Mouse (Mus musculus) urinary bladder, postnatal 10 days (tissue): ENCODE results near the gene Sult2b1.

Experiments
- DNase-seq: peaks from one replicate; pipeline ENCODE4 v3.0.0; 2022; ENCODE audit warnings: low spot score

Gene Sult2b1

GRCm38 (mm10) chr7:45725151-45725550, 59.3 kb downstream of the Sult2b1 start:
- DNase-seq: no peak

- no peak for DNase-seq
Observed at GRCm38 (mm10) chr7:45723781-45724180, 60.7 kb downstream of the Sult2b1 start.

- no peak for DNase-seq
Observed at GRCm38 (mm10) chr7:45723301-45723700, 61.2 kb downstream of the Sult2b1 start.

- no peak for DNase-seq
Observed at GRCm38 (mm10) chr7:45722348-45722713, 62.1 kb downstream of the Sult2b1 start.

- no peak for DNase-seq
Observed at GRCm38 (mm10) chr7:45721642-45722347, 62.7 kb downstream of the Sult2b1 start.

GRCm38 (mm10) chr7:45721234-45721571, 63.3 kb downstream of the Sult2b1 start:
- no peak for DNase-seq

GRCm38 (mm10) chr7:45720413-45721233, 63.8 kb downstream of the Sult2b1 start, which contains the start of gene Fam83e:
TSS of gene Fam83e (plus strand) at chr7:45721212.
- DNase-seq: peak; percentile 9

GRCm38 (mm10) chr7:45719738-45720412, 64.6 kb downstream of the Sult2b1 start:
- no peak for DNase-seq

GRCm38 (mm10) chr7:45719180-45719579, 65.3 kb downstream of the Sult2b1 start:
- DNase-seq: no peak

- peak; percentile 9 for DNase-seq
Observed at GRCm38 (mm10) chr7:45718331-45718730, 66.1 kb downstream of the Sult2b1 start.

GRCm38 (mm10) chr7:45717918-45718297, 66.6 kb downstream of the Sult2b1 start, which contains the start of gene Sphk2:
TSS of gene Sphk2 (minus strand) at chr7:45718002.
- peak; percentile 97 for DNase-seq

GRCm38 (mm10) chr7:45716952-45717917, 67.2 kb downstream of the Sult2b1 start:
- no peak for DNase-seq

GRCm38 (mm10) chr7:45716460-45716857, 68.0 kb downstream of the Sult2b1 start:
- no peak for DNase-seq

- DNase-seq: no peak
Observed at GRCm38 (mm10) chr7:45715741-45716459, 68.6 kb downstream of the Sult2b1 start.

- peak; percentile 93 for DNase-seq
Observed at GRCm38 (mm10) chr7:45715090-45715708, 69.3 kb downstream of the Sult2b1 start, which contains the start of gene Rpl18. TSS of gene Rpl18 (plus strand) at chr7:45715457.

- no peak for DNase-seq
Observed at GRCm38 (mm10) chr7:45714630-45715089, 69.8 kb downstream of the Sult2b1 start.

- DNase-seq: no peak
Observed at GRCm38 (mm10) chr7:45713881-45714520, 70.5 kb downstream of the Sult2b1 start.

- DNase-seq: no peak
Observed at GRCm38 (mm10) chr7:45713396-45713795, 71.1 kb downstream of the Sult2b1 start.

- DNase-seq: no peak
Observed at GRCm38 (mm10) chr7:45712022-45712757, 72.3 kb downstream of the Sult2b1 start.
